Mouse (Mus musculus) frontal cortex, postnatal 25 days (tissue): ENCODE results near the gene Ccdc77.
"Not testable (repeated sequence)": the region's sequence is repeated elsewhere in the genome, so short reads cannot be mapped to it uniquely, and the experiment has no call there.

Experiments used
- DNase-seq, 2 experiments: peaks; one replicate each; pipeline ENCODE4 v3.0.0; 2022; ENCODE audit warnings: low spot score in 2 of 2

The Ccdc77 gene

GRCm38 (mm10) chr6:120309787-120310186 is 54.4 kb downstream of the Ccdc77 start:
- no peak for DNase-seq

GRCm38 (mm10) chr6:120309338-120309737 is 54.8 kb downstream of the Ccdc77 start:
- no peak for DNase-seq

- DNase-seq, result no peak
These were observed 57.1 kb downstream of the Ccdc77 start for GRCm38 (mm10) chr6:120306859-120307594.

GRCm38 (mm10) chr6:120302755-120303316 is 61.3 kb downstream of the Ccdc77 start:
- DNase-seq, result no peak

- peak in 1 of 2 experiments; percentile 7 for DNase-seq
These were observed 63.0 kb downstream of the Ccdc77 start for GRCm38 (mm10) chr6:120301137-120301536.

- DNase-seq, result not testable (repeated sequence)
These were observed 67.6 kb downstream of the Ccdc77 start for GRCm38 (mm10) chr6:120296589-120296988.

- peak in 1 of 2 experiments; percentile 11 for DNase-seq
These were observed 69.4 kb downstream of the Ccdc77 start for GRCm38 (mm10) chr6:120294785-120295133.

- DNase-seq, result peak; percentile 14 to 30
These were observed 70.0 kb downstream of the Ccdc77 start, which contains the start of the genes D330020A13Rik and B4galnt3 for GRCm38 (mm10) chr6:120294056-120294784. Gene D330020A13Rik (plus strand): TSS chr6:120294364. Gene B4galnt3 (minus strand): TSS chr6:120294559.

- no peak for DNase-seq
These were observed 72.7 kb downstream of the Ccdc77 start for GRCm38 (mm10) chr6:120291396-120292009.

- DNase-seq, result no peak
These were observed 74.7 kb downstream of the Ccdc77 start for GRCm38 (mm10) chr6:120289430-120289829.

- no peak for DNase-seq
These were observed 75.6 kb downstream of the Ccdc77 start for GRCm38 (mm10) chr6:120288541-120288940.

- DNase-seq, result no peak
These were observed 76.9 kb downstream of the Ccdc77 start for GRCm38 (mm10) chr6:120287279-120287678.

GRCm38 (mm10) chr6:120276874-120277449 is 87.2 kb downstream of the Ccdc77 start:
- no peak for DNase-seq

- DNase-seq, result no peak
These were observed 88.9 kb downstream of the Ccdc77 start for GRCm38 (mm10) chr6:120275301-120275700.

- DNase-seq, result no peak
These were observed 89.3 kb downstream of the Ccdc77 start for GRCm38 (mm10) chr6:120274887-120275286.
